Mouse (Mus musculus) forebrain, embryonic 16.5 days (tissue): ENCODE measurements at regions not wholly inside any gene's neighbourhood (a gene's known extent, or its start where the extent isn't known, plus 50 kb on each side); places are given as distances from the start of the nearest gene placed in this dataset.

Experiments
- ATAC-seq: fragments of 200-750 bp; cut with Nextera tagmentation; 2 replicates; pipeline ENCODE4 v1.8.0; 2017; ENCODE audit warnings: mild to moderate bottlenecking, moderate library complexity
- H3K27ac ChIP-seq: fragments of 300-500 bp; sonication (generic); 2 replicates; pipeline ENCODE4 v1.5.1; 2014; ENCODE audit warnings: low read length, control low read depth
- H3K27me3 ChIP-seq: fragments of 300-500 bp; sonication (generic); replicated peaks from 2 replicates; pipeline ENCODE4 v1.6.1; 2014; ENCODE audit warnings: low read length; ENCODE audit not compliant: control insufficient read depth, insufficient read depth
- H3K36me3 ChIP-seq: fragments of 300-500 bp; sonication (generic); 2 replicates; pipeline ENCODE4 v1.6.1; 2014; ENCODE audit not compliant: control insufficient read depth, insufficient read depth
- H3K4me1 ChIP-seq: fragments of 300-500 bp; sonication (generic); replicated peaks from 2 replicates; pipeline ENCODE4 v1.6.1; 2014; ENCODE audit warnings: low read length; ENCODE audit not compliant: control insufficient read depth, insufficient read depth
- H3K4me2 ChIP-seq: fragments of 300-500 bp; sonication (generic); 2 replicates; pipeline ENCODE4 v1.6.1; 2014; ENCODE audit warnings: mild to moderate bottlenecking, low read length, control low read depth
- H3K4me3 ChIP-seq: fragments of 300-500 bp; sonication (generic); replicated peaks from 2 replicates; pipeline ENCODE4 v1.5.1; 2014; ENCODE audit warnings: mild to moderate bottlenecking, low read length, control low read depth
- H3K9ac ChIP-seq: fragments of 300-500 bp; sonication (generic); replicated peaks from 2 replicates; pipeline ENCODE4 v1.6.1; 2014; ENCODE audit warnings: low read depth, low read length, control low read depth
- H3K9me3 ChIP-seq: fragments of 300-500 bp; sonication (generic); 2 replicates; pipeline ENCODE4 v1.6.1; 2016; ENCODE audit warnings: low read length; ENCODE audit not compliant: control insufficient read depth
- WGBS: fragments of 180-500 bp; shearing (Covaris S2); extraction: QIAGEN DNeasy Blood & Tissue Kit; methylation state at CpG from one replicate; pipeline ENCODE4 v1.1.7; 2014; 5-methylcytosine and 5-hydroxymethylcytosine counted together

GRCm38 (mm10) chr7:119089931-119090330, 94.5 kb downstream of the Gpr139 start:
- WGBS: 41% methylated on average over 2 of the region's 2 CpGs
- peaks cover 20% of the 10 kb centered on the region for H3K4me1 ChIP-seq
- peak; percentile 26; the same call in 1 of the 2 replicates for ATAC-seq
- H3K27me3 ChIP-seq: no peaks in the 10 kb centered on the region
- H3K9ac ChIP-seq: no peak overlapping the region
- no peaks in the 10 kb centered on the region for H3K36me3 ChIP-seq
- H3K27ac ChIP-seq: no peak overlapping the region
- no peak overlapping the region for H3K4me3 ChIP-seq
- no peaks in the 10 kb centered on the region for H3K9me3 ChIP-seq
- H3K4me2 ChIP-seq: no peak overlapping the region

GRCm38 (mm10) chr7:119088537-119088936, 93.5 kb upstream of the Gprc5b start:
- no peak overlapping the region for H3K4me3 ChIP-seq
- WGBS: 47% methylated on average over 2 of the region's 2 CpGs
- H3K9me3 ChIP-seq: no peaks in the 10 kb centered on the region
- peak overlapping the region; percentile 69 for H3K27ac ChIP-seq
- no peak overlapping the region for H3K4me2 ChIP-seq
- H3K36me3 ChIP-seq: no peaks in the 10 kb centered on the region
- no peaks in the 10 kb centered on the region for H3K27me3 ChIP-seq
- H3K9ac ChIP-seq: no peak overlapping the region
- peak; percentile 59; the same call in 1 of the 2 replicates for ATAC-seq
- peaks cover 20% of the 10 kb centered on the region for H3K4me1 ChIP-seq

GRCm38 (mm10) chr7:119087723-119088419, 92.9 kb upstream of the Gprc5b start:
- peak overlapping the region; percentile 69 for H3K27ac ChIP-seq
- no peaks in the 10 kb centered on the region for H3K27me3 ChIP-seq
- H3K36me3 ChIP-seq: no peaks in the 10 kb centered on the region
- no peak overlapping the region for H3K4me2 ChIP-seq
- 23% methylated on average over 7 of the region's 7 CpGs for WGBS
- peak; percentile 92 for ATAC-seq
- H3K9me3 ChIP-seq: no peaks in the 10 kb centered on the region
- no peak overlapping the region for H3K4me3 ChIP-seq
- peaks cover 20% of the 10 kb centered on the region for H3K4me1 ChIP-seq
- no peak overlapping the region for H3K9ac ChIP-seq

- Histone ChIP-seq H3K27ac (no peak overlapping the region), H3K9me3 (no peaks in the 10 kb centered on the region), H3K36me3 (no peaks in the 10 kb centered on the region), H3K4me2 (no peak overlapping the region), H3K9ac (no peak overlapping the region), H3K4me1 (peaks cover 20% of the 10 kb centered on the region), H3K4me3 (no peak overlapping the region), H3K27me3 (no peaks in the 10 kb centered on the region)
- no peak for ATAC-seq
- 51% methylated on average over 13 of the region's 13 CpGs for WGBS
Observed at GRCm38 (mm10) chr7:119085696-119086451, 90.9 kb upstream of the Gprc5b start.

DNA sequence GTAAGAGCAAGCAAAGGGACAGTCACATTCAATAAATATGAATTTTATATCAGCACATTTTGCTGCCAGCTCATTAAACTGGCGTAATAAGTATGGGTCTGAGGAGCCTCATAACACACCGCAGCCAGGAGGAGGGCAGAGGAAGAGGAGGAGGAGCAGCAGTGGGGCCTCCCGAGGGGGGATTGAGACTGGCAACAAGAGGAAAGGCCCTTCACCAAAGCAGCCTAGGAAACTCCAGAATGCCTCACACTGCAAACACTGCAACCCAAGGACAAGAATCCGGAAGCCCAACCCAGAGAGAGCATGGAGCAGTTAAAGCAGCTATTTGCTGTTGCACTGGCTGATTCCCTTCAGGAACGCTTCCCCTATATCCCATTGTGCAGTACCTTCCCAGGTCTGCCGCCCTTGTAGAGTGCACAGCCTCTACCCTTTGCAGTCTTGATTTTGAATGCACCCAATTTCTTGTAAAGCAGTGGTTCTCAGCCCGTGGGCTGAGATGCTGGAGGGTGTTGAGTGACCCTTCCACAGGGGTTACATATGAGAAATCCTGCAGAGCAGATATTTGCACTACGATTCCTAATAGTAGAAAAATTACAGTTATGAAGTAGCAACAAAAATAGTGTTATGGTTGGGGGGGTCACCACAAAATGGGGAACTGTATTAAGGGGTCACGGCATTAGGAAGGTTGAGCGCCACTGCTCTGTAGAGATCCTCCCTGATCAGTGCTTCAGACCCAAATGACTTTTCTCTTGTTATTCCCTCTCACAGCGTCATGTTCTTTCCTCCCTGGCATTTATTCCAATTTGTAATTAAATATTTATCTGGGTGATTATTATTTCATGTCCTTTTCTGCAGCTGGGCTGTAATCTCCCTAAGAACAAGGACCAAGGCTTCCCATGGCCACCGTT, 82.0 kb upstream of the Gprc5b start:
- no peak overlapping the region for H3K4me3 ChIP-seq
- WGBS: 48% methylated on average over 12 of the region's 12 CpGs
- H3K4me2 ChIP-seq: peak overlapping the region; percentile 32
- no peaks in the 10 kb centered on the region for H3K36me3 ChIP-seq
- H3K27ac ChIP-seq: no peak overlapping the region
- H3K27me3 ChIP-seq: no peaks in the 10 kb centered on the region
- no peak overlapping the region for H3K9ac ChIP-seq
- no peaks in the 10 kb centered on the region; the same call in 1 of the 2 replicates for H3K4me1 ChIP-seq
- no peaks in the 10 kb centered on the region for H3K9me3 ChIP-seq
- ATAC-seq: peak; percentile 94

- Histone ChIP-seq H3K27me3 (no peaks in the 10 kb centered on the region), H3K9ac (no peak overlapping the region), H3K4me3 (no peak overlapping the region), H3K9me3 (no peaks in the 10 kb centered on the region), H3K27ac (no peak overlapping the region), H3K4me1 (no peaks in the 10 kb centered on the region), H3K36me3 (no peaks in the 10 kb centered on the region), H3K4me2 (no peak overlapping the region)
- WGBS: 71% methylated on average over 2 of the region's 2 CpGs
- ATAC-seq: no peak
Observed at GRCm38 (mm10) chr7:119066026-119066425, 71.0 kb upstream of the Gprc5b start.
